Mouse (Mus musculus): ENCODE data around the gene Sipa1l1. TPM values are rescaled to one million over a fixed set of nuclear protein-coding genes. Genes with fewer than 3 reads are reported as not detected.

Gene Sipa1l1
- total and polyA plus RNA-seq, 3 experiments: 141 to 365 (median 161) TPM

DNA sequence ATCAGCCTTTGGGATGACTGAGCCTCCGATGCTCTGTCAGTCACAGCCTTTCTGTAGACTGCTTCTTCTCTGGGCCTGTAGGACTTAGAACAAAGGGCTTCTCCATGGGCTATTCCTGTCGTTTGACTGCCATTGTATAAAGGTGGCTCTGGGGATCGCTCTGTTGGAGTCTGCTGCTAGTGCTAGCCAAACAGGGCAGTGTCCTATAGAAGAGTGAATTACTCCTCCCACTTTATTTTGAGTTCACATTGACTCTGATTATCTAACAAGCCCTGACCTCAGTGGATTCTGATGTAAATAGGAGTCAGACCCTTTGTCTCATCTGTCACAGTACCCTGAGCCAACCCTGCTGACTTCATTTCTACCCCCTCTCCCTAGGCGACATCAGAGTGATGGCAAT lies 264.2 kb downstream of the Sipa1l1 start:
- peaks cover 99% of the 10 kb centered on the region for H3K36me3 ChIP-seq (replicated peaks)
- no peak for ATAC-seq (ENCODE audit: extremely low read depth, insufficient number of reproducible peaks, low FRiP score, poor library complexity, severe bottlenecking)

GRCm38 (mm10) chr12:82434591-82434990 lies 265.5 kb downstream of the Sipa1l1 start:
- no peak for DNase-seq (ENCODE audit: low spot score)
- H3K4me3 ChIP-seq (ENCODE audit: low read depth, low read length): no peak overlapping the region
- H3K27me3 ChIP-seq (ENCODE audit: insufficient read depth, low read length): no peaks in the 10 kb centered on the region
- no peak for ATAC-seq (ENCODE audit: extremely low read depth, insufficient number of reproducible peaks, low FRiP score, poor library complexity, severe bottlenecking)
- H3K9me3 ChIP-seq (replicated peaks): no peaks in the 10 kb centered on the region
- no peaks in the 10 kb centered on the region; the same call in 1 of the 2 replicates for H3K4me1 ChIP-seq (ENCODE audit: insufficient read depth, low read depth, low read length)
- peaks cover 99% of the 10 kb centered on the region for H3K36me3 ChIP-seq (replicated peaks)
- TF ChIP-seq TAL1 (conservative IDR thresholded peaks at IDR 0.05; ENCODE audit: low read depth, low read length): no peak
- no peak for TF ChIP-seq GATA2 (IDR thresholded peaks at IDR 0.05; ENCODE audit: borderline replicate concordance, low read depth, low read length)
- TF ChIP-seq CTCF (IDR thresholded peaks at IDR 0.05; ENCODE audit: low read depth, low read length): no peak
- TF ChIP-seq GATA1 (IDR thresholded peaks at IDR 0.05; ENCODE audit: borderline replicate concordance, low read length): no peak
- no peak for TF ChIP-seq POLR2AphosphoS5 (IDR thresholded peaks at IDR 0.05; ENCODE audit: insufficient replicate concordance, low read depth, low read length)

More for the DNA sequence above, 264.2 kb downstream of the Sipa1l1 start:
- no peak for TF ChIP-seq GATA1 (IDR thresholded peaks at IDR 0.05; ENCODE audit: borderline replicate concordance, low read length)
- TF ChIP-seq TAL1 (conservative IDR thresholded peaks at IDR 0.05; ENCODE audit: low read depth, low read length): no peak
- no peak for TF ChIP-seq POLR2AphosphoS5 (IDR thresholded peaks at IDR 0.05; ENCODE audit: insufficient replicate concordance, low read depth, low read length)
- no peak for TF ChIP-seq GATA2 (IDR thresholded peaks at IDR 0.05; ENCODE audit: borderline replicate concordance, low read depth, low read length)
- no peak for TF ChIP-seq CTCF (IDR thresholded peaks at IDR 0.05; ENCODE audit: low read depth, low read length)
- Histone ChIP-seq H3K4me3 (ENCODE audit: low read depth, low read length) (no peak overlapping the region), H3K4me1 (ENCODE audit: insufficient read depth, low read depth, low read length) (no peaks in the 10 kb centered on the region), H3K9me3 (replicated peaks) (no peaks in the 10 kb centered on the region), H3K27me3 (ENCODE audit: insufficient read depth, low read length) (no peaks in the 10 kb centered on the region)
- DNase-seq (ENCODE audit: low spot score): no peak

GRCm38 (mm10) chr12:82441479-82441878 lies 272.4 kb downstream of the Sipa1l1 start:
- H3K9me3 ChIP-seq (replicated peaks): no peaks in the 10 kb centered on the region
- no peaks in the 10 kb centered on the region; the same call in 1 of the 2 replicates for H3K4me1 ChIP-seq (ENCODE audit: insufficient read depth, low read depth, low read length)
- ATAC-seq (ENCODE audit: extremely low read depth, insufficient number of reproducible peaks, low FRiP score, poor library complexity, severe bottlenecking) (no peak), DNase-seq (ENCODE audit: low spot score) (no peak)
- TF ChIP-seq POLR2AphosphoS5 (IDR thresholded peaks at IDR 0.05; ENCODE audit: insufficient replicate concordance, low read depth, low read length) (no peak), GATA1 (IDR thresholded peaks at IDR 0.05; ENCODE audit: borderline replicate concordance, low read length) (no peak), GATA2 (IDR thresholded peaks at IDR 0.05; ENCODE audit: borderline replicate concordance, low read depth, low read length) (no peak), CTCF (IDR thresholded peaks at IDR 0.05; ENCODE audit: low read depth, low read length) (no peak), TAL1 (conservative IDR thresholded peaks at IDR 0.05; ENCODE audit: low read depth, low read length) (no peak)
- peaks cover 97% of the 10 kb centered on the region for H3K36me3 ChIP-seq (replicated peaks)
- H3K27me3 ChIP-seq (ENCODE audit: insufficient read depth, low read length): no peaks in the 10 kb centered on the region
- no peak overlapping the region for H3K4me3 ChIP-seq (ENCODE audit: low read depth, low read length)

GRCm38 (mm10) chr12:82446609-82447024 lies 277.5 kb downstream of the Sipa1l1 start:
- H3K27me3 ChIP-seq (ENCODE audit: insufficient read depth, low read length): no peaks in the 10 kb centered on the region
- peaks cover 8% of the 10 kb centered on the region for H3K4me1 ChIP-seq (ENCODE audit: insufficient read depth, low read depth, low read length)
- peaks cover 95% of the 10 kb centered on the region for H3K36me3 ChIP-seq (replicated peaks)
- no peak for TF ChIP-seq CTCF (IDR thresholded peaks at IDR 0.05; ENCODE audit: low read depth, low read length)
- TF ChIP-seq GATA1 (IDR thresholded peaks at IDR 0.05; ENCODE audit: borderline replicate concordance, low read length): no peak
- TF ChIP-seq POLR2AphosphoS5 (IDR thresholded peaks at IDR 0.05; ENCODE audit: insufficient replicate concordance, low read depth, low read length): no peak
- TF ChIP-seq TAL1 (conservative IDR thresholded peaks at IDR 0.05; ENCODE audit: low read depth, low read length): no peak
- no peak for TF ChIP-seq GATA2 (IDR thresholded peaks at IDR 0.05; ENCODE audit: borderline replicate concordance, low read depth, low read length)
- H3K4me3 ChIP-seq (ENCODE audit: low read depth, low read length): no peak overlapping the region
- ATAC-seq (ENCODE audit: extremely low read depth, insufficient number of reproducible peaks, low FRiP score, poor library complexity, severe bottlenecking): no peak
- H3K9me3 ChIP-seq (replicated peaks): no peaks in the 10 kb centered on the region
- DNase-seq (ENCODE audit: low spot score): no peak

- DNase-seq (ENCODE audit: low spot score) (no peak), ATAC-seq (ENCODE audit: extremely low read depth, insufficient number of reproducible peaks, low FRiP score, poor library complexity, severe bottlenecking) (no peak)
- H3K27me3 ChIP-seq (ENCODE audit: insufficient read depth, low read length): no peaks in the 10 kb centered on the region
- peaks cover 92% of the 10 kb centered on the region for H3K36me3 ChIP-seq (replicated peaks)
- no peaks in the 10 kb centered on the region for H3K9me3 ChIP-seq (replicated peaks)
- H3K4me3 ChIP-seq (ENCODE audit: low read depth, low read length): no peak overlapping the region
- TF ChIP-seq POLR2AphosphoS5 (IDR thresholded peaks at IDR 0.05; ENCODE audit: insufficient replicate concordance, low read depth, low read length) (no peak; the same call in 1 of the 2 replicates), TAL1 (conservative IDR thresholded peaks at IDR 0.05; ENCODE audit: low read depth, low read length) (no peak), CTCF (IDR thresholded peaks at IDR 0.05; ENCODE audit: low read depth, low read length) (no peak), GATA1 (IDR thresholded peaks at IDR 0.05; ENCODE audit: borderline replicate concordance, low read length) (no peak), GATA2 (IDR thresholded peaks at IDR 0.05; ENCODE audit: borderline replicate concordance, low read depth, low read length) (no peak)
- H3K4me1 ChIP-seq (ENCODE audit: insufficient read depth, low read depth, low read length): peaks cover 10% of the 10 kb centered on the region
These were observed 279.2 kb downstream of the Sipa1l1 start for GRCm38 (mm10) chr12:82448129-82448815.

DNA sequence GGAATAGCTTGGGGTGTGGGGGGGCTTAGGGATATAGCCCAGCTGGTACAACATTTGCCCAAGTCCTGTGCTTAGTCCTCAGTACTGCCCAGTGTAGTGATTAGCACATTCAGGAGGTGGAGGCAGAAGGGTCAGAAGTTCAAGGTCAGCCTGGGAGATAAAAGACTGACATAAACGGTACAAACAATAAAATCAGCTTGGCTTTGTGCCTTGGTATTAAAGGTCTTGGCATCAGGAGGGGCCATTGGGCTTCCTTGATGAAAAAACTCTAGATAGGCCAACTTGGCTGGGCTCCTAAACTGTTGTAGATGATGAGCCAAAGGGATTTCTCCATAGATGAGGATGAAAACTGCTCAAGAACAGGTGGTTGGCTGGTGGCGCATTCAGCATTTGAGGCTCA lies 283.3 kb downstream of the Sipa1l1 start:
- ATAC-seq (ENCODE audit: extremely low read depth, insufficient number of reproducible peaks, low FRiP score, poor library complexity, severe bottlenecking): no peak
- no peak for DNase-seq (ENCODE audit: low spot score)
- Histone ChIP-seq H3K4me1 (ENCODE audit: insufficient read depth, low read depth, low read length) (peaks cover 8% of the 10 kb centered on the region), H3K4me3 (ENCODE audit: low read depth, low read length) (no peak overlapping the region), H3K9me3 (replicated peaks) (no peaks in the 10 kb centered on the region), H3K36me3 (replicated peaks) (peaks cover 51% of the 10 kb centered on the region), H3K27me3 (ENCODE audit: insufficient read depth, low read length) (peaks cover 3% of the 10 kb centered on the region; the same call in 1 of the 2 replicates)
- TF ChIP-seq POLR2AphosphoS5 (IDR thresholded peaks at IDR 0.05; ENCODE audit: insufficient replicate concordance, low read depth, low read length) (no peak), GATA1 (IDR thresholded peaks at IDR 0.05; ENCODE audit: borderline replicate concordance, low read length) (no peak), TAL1 (conservative IDR thresholded peaks at IDR 0.05; ENCODE audit: low read depth, low read length) (no peak), GATA2 (IDR thresholded peaks at IDR 0.05; ENCODE audit: borderline replicate concordance, low read depth, low read length) (no peak), CTCF (IDR thresholded peaks at IDR 0.05; ENCODE audit: low read depth, low read length) (no peak)

All from G1E (cell line).